Mouse (Mus musculus) Patski (cell line): Measurements from ENCODE around the gene Hoxd8. TPM values are rescaled to one million over a fixed set of nuclear protein-coding genes. Genes with fewer than 3 reads are reported as not detected.

Experiments used
- ATAC-seq: fragments of 100-300 bp; one replicate; pipeline ENCODE4 v1.8.0; 2021
- CTCF ChIA-PET: fragments of 350-600 bp; sonication (Branson Sonifier 250); formaldehyde crosslinking; loops from one replicate; lab custom pipeline; 2022; ENCODE audit warnings: inconsistent platforms; lab: Charles Lee
- POLR2A ChIA-PET: fragments of 350-600 bp; sonication (Branson Sonifier 250); formaldehyde crosslinking; loops from one replicate; lab custom pipeline; 2022; ENCODE audit warnings: antibody characterized with exemption, inconsistent platforms; lab: Charles Lee
- DNase-seq: peaks from one replicate; pipeline ENCODE4 v3.0.0-alpha.2; 2011; ENCODE audit warnings: low read depth, low spot score
- H3K27me3 ChIP-seq: fragments of 371-371 bp; one replicate; pipeline ENCODE4 v1.5.1; 2021
- CTCF ChIP-seq: fragments of 100-300 bp; IDR thresholded peaks from one replicate; pipeline ENCODE4 v1.5.1; 2021
- in situ Hi-C: fragments of 300-500 bp; cut with MboI; formaldehyde crosslinking; loops from 3 replicates; pipeline ENCODE4 v1.11.1; 2018; ENCODE audit warnings: low pct_unique_long_range_greater_than_20kb, mixed read lengths
- polyA plus RNA-seq: library from polyadenylated mRNA; unstranded; gene quantifications from one replicate; pipeline ENCODE4 v1.2.3, GENCODE M21; 2021

The Hoxd8 gene
- polyA plus RNA-seq, 1 experiment from 2014 or later: 17.1 TPM

GRCm38 (mm10) chr2:74740311-74741091 is 36.1 kb downstream of the Hoxd8 start:
- TF ChIP-seq CTCF: no peak
- DNase-seq (no peak), ATAC-seq (no peak)
- POLR2A ChIA-PET: no interaction called here
- H3K27me3 ChIP-seq: no peaks in the 10 kb centered on the region
- CTCF ChIA-PET: no interaction called here
- in situ Hi-C loops: no loop called here

- ChIA-PET CTCF (no interaction called here), POLR2A (no interaction called here)
- ATAC-seq (no peak), DNase-seq (no peak)
- in situ Hi-C loops: no loop called here
- no peaks in the 10 kb centered on the region for H3K27me3 ChIP-seq
- TF ChIP-seq CTCF: no peak
These were observed 37.0 kb downstream of the Hoxd8 start for GRCm38 (mm10) chr2:74741252-74741978.

- H3K27me3 ChIP-seq: no peaks in the 10 kb centered on the region
- no peak for TF ChIP-seq CTCF
- POLR2A ChIA-PET: no interaction called here
- DNase-seq: no peak
- no peak for ATAC-seq
- CTCF ChIA-PET: no interaction called here
- in situ Hi-C loops: no loop called here
These were observed 37.5 kb downstream of the Hoxd8 start for GRCm38 (mm10) chr2:74741979-74742277.

- ChIA-PET CTCF (no interaction called here), POLR2A (no interaction called here)
- DNase-seq (no peak), ATAC-seq (no peak)
- in situ Hi-C loops: no loop called here
- no peak for TF ChIP-seq CTCF
- H3K27me3 ChIP-seq: peaks cover under 1% of the 10 kb centered on the region
These were observed 41.3 kb downstream of the Hoxd8 start for GRCm38 (mm10) chr2:74745540-74746297.

- CTCF ChIA-PET: no interaction called here
- ATAC-seq (no peak), DNase-seq (no peak)
- in situ Hi-C loops: no loop called here
- no peak for TF ChIP-seq CTCF
- POLR2A ChIA-PET: no interaction called here
- peaks cover 2% of the 10 kb centered on the region for H3K27me3 ChIP-seq
These were observed 42.0 kb downstream of the Hoxd8 start for GRCm38 (mm10) chr2:74746298-74746921.

- ATAC-seq (no peak), DNase-seq (no peak)
- no peak for TF ChIP-seq CTCF
- in situ Hi-C loops: no loop called here
- ChIA-PET POLR2A (no interaction called here), CTCF (no interaction called here)
- H3K27me3 ChIP-seq: peaks cover 2% of the 10 kb centered on the region
These were observed 42.6 kb downstream of the Hoxd8 start for GRCm38 (mm10) chr2:74747006-74747405.

- DNase-seq (no peak), ATAC-seq (no peak)
- peaks cover 2% of the 10 kb centered on the region for H3K27me3 ChIP-seq
- ChIA-PET CTCF (no interaction called here), POLR2A (no interaction called here)
- TF ChIP-seq CTCF: no peak
- in situ Hi-C loops: no loop called here
These were observed 43.3 kb downstream of the Hoxd8 start for GRCm38 (mm10) chr2:74747661-74748141.

- no peak for TF ChIP-seq CTCF
- peaks cover 2% of the 10 kb centered on the region for H3K27me3 ChIP-seq
- ChIA-PET POLR2A (no interaction called here), CTCF (no interaction called here)
- in situ Hi-C loops: no loop called here
- no peak for ATAC-seq
- no peak for DNase-seq
These were observed 44.1 kb downstream of the Hoxd8 start for GRCm38 (mm10) chr2:74748436-74748995.

- peaks cover 2% of the 10 kb centered on the region for H3K27me3 ChIP-seq
- TF ChIP-seq CTCF: no peak
- DNase-seq: no peak
- POLR2A ChIA-PET: no interaction called here
- CTCF ChIA-PET: no interaction called here
- in situ Hi-C loops: no loop called here
- no peak for ATAC-seq
These were observed 45.1 kb downstream of the Hoxd8 start for GRCm38 (mm10) chr2:74749337-74750121.
